14 mouse cellular contexts compared by ENCODE assay signal in genomic region chr13:28425116-28425515, GRCm38 (mm10).
DNase-seq lines count a peak whose midpoint lies in the region; ATAC-seq and TF ChIP-seq lines count a peak whose summit lies in the region.
"Had no signal": no experiment of that assay in that cellular context is flagged by ENCODE, and none has a peak within 500 bp of the region (broad histone marks: within the 10 kb centered on the region; RNA-seq: fewer than 3 reads in every experiment).

No protein-coding gene starts in this region.

- WGBS in heart, embryonic 13.5 days: 73% methylated on average over 3 of the region's 3 CpGs
- 62% methylated on average over 3 of the region's 3 CpGs for WGBS in kidney, embryonic 15.5 days
- 61% methylated on average over 3 of the region's 3 CpGs for WGBS in stomach, embryonic 16.5 days
- 55% methylated on average over 3 of the region's 3 CpGs for WGBS in stomach, postnatal 0 days

- H3K27me3 ChIP-seq in heart, embryonic 13.5 days (replicated peaks): no peaks in the 10 kb centered on the region
- H3K27me3 ChIP-seq in kidney, embryonic 15.5 days: no peaks in the 10 kb centered on the region
- H3K27me3 ChIP-seq in stomach, embryonic 16.5 days (ENCODE audit: control insufficient read depth, insufficient read depth, low read length): no peaks in the 10 kb centered on the region
- no peaks in the 10 kb centered on the region for H3K27me3 ChIP-seq in stomach, postnatal 0 days (ENCODE audit: control insufficient read depth, insufficient read depth, low read length)
- H3K27me3 ChIP-seq: embryonic facial prominence, embryonic 13.5 days; intestine, embryonic 15.5 days; limb, embryonic 13.5 days had no signal

- no peak for ATAC-seq in heart, embryonic 13.5 days (ENCODE audit: extremely low read depth, insufficient number of reproducible peaks, low FRiP score, low TSS enrichment)
- no peak for ATAC-seq in kidney, embryonic 15.5 days (replicated peaks; ENCODE audit: low FRiP score)
- no peak for ATAC-seq in stomach, embryonic 16.5 days (ENCODE audit: insufficient read depth, low FRiP score)
- ATAC-seq in stomach, postnatal 0 days (ENCODE audit: low FRiP score, low TSS enrichment): no peak

- no peak overlapping the region for H3K9ac ChIP-seq in heart, embryonic 13.5 days
- H3K9ac ChIP-seq in kidney, embryonic 15.5 days: no peak overlapping the region
- H3K9ac ChIP-seq in stomach, embryonic 16.5 days (ENCODE audit: low read length): no peak overlapping the region
- H3K9ac ChIP-seq in stomach, postnatal 0 days (ENCODE audit: low read length): no peak overlapping the region
- H3K9ac ChIP-seq: embryonic facial prominence, embryonic 13.5 days; intestine, embryonic 15.5 days; limb, embryonic 13.5 days had no signal

- peaks cover 38% of the 10 kb centered on the region for H3K4me1 ChIP-seq in heart, embryonic 13.5 days
- H3K4me1 ChIP-seq in kidney, embryonic 15.5 days: peaks cover 11% of the 10 kb centered on the region
- H3K4me1 ChIP-seq in stomach, embryonic 16.5 days (ENCODE audit: control insufficient read depth, insufficient read depth, low read length): peaks cover 4% of the 10 kb centered on the region; the same call in 1 of the 2 replicates
- H3K4me1 ChIP-seq in stomach, postnatal 0 days (replicated peaks; ENCODE audit: control insufficient read depth, insufficient read depth): no peaks in the 10 kb centered on the region

- DNase-seq in heart, postnatal 25 days (ENCODE audit: low spot score): no peak
- no peak for DNase-seq in kidney, adult 11 months
- no peak for DNase-seq in stomach, postnatal 0 days (ENCODE audit: low spot score)
- no peak for DNase-seq in urinary bladder, postnatal 10 days (ENCODE audit: low spot score)
- DNase-seq in embryo, embryonic 11 days: no peak
- DNase-seq: cerebellum, adult 11 months; gastrocnemius, postnatal 10 days; lung, postnatal 14 days had no signal

- intact Hi-C loops in heart, postnatal 25 days (cut with DNase I): no loop called here

- H3K36me3 ChIP-seq in heart, embryonic 13.5 days: no peaks in the 10 kb centered on the region
- H3K36me3 ChIP-seq in kidney, embryonic 15.5 days: no peaks in the 10 kb centered on the region
- H3K36me3 ChIP-seq in stomach, embryonic 16.5 days (ENCODE audit: control insufficient read depth, insufficient read depth, low read length): no peaks in the 10 kb centered on the region
- H3K36me3 ChIP-seq in stomach, postnatal 0 days (ENCODE audit: control insufficient read depth, insufficient read depth, low read length): no peaks in the 10 kb centered on the region
- H3K36me3 ChIP-seq: embryonic facial prominence, embryonic 13.5 days; intestine, embryonic 15.5 days; limb, embryonic 13.5 days had no signal

- no peaks in the 10 kb centered on the region for H3K9me3 ChIP-seq in heart, embryonic 13.5 days
- H3K9me3 ChIP-seq in kidney, embryonic 15.5 days (replicated peaks): no peaks in the 10 kb centered on the region
- H3K9me3 ChIP-seq in stomach, embryonic 16.5 days (replicated peaks; ENCODE audit: control insufficient read depth, low read length): no peaks in the 10 kb centered on the region
- no peaks in the 10 kb centered on the region for H3K9me3 ChIP-seq in stomach, postnatal 0 days (ENCODE audit: control insufficient read depth, low read length)
- H3K9me3 ChIP-seq: embryonic facial prominence, embryonic 13.5 days; intestine, embryonic 15.5 days; limb, embryonic 13.5 days had no signal

- TF ChIP-seq EP300 in stomach, postnatal 0 days (optimal IDR thresholded peaks at IDR 0.05): no peak

- TF ChIP-seq CTCF in stomach, postnatal 0 days (IDR thresholded peaks at IDR 0.05; ENCODE audit: low read depth): no peak

- no peak overlapping the region for H3K4me2 ChIP-seq in heart, embryonic 13.5 days
- H3K4me2 ChIP-seq in kidney, embryonic 15.5 days: no peak overlapping the region
- H3K4me2 ChIP-seq in stomach, embryonic 16.5 days (ENCODE audit: low read depth, low read length): no peak overlapping the region
- no peak overlapping the region for H3K4me2 ChIP-seq in stomach, postnatal 0 days (replicated peaks; ENCODE audit: low read depth)
- H3K4me2 ChIP-seq: embryonic facial prominence, embryonic 13.5 days; intestine, embryonic 15.5 days; limb, embryonic 13.5 days had no signal

- H3K27ac ChIP-seq in heart, embryonic 13.5 days (replicated peaks): peak overlapping the region; percentile 48
- peak overlapping the region; percentile 15; the same call in 1 of the 2 replicates for H3K27ac ChIP-seq in kidney, embryonic 15.5 days
- peak overlapping the region; percentile 51; the same call in 1 of the 2 replicates for H3K27ac ChIP-seq in stomach, embryonic 16.5 days (ENCODE audit: low read length)
- no peak overlapping the region for H3K27ac ChIP-seq in stomach, postnatal 0 days (replicated peaks)
- H3K27ac ChIP-seq: embryonic facial prominence, embryonic 13.5 days; intestine, embryonic 15.5 days; limb, embryonic 13.5 days had no signal

- H3K4me3 ChIP-seq in heart, embryonic 13.5 days: no peak overlapping the region
- no peak overlapping the region for H3K4me3 ChIP-seq in kidney, embryonic 15.5 days (replicated peaks)
- H3K4me3 ChIP-seq in stomach, embryonic 16.5 days (replicated peaks; ENCODE audit: low read length): no peak overlapping the region
- H3K4me3 ChIP-seq in stomach, postnatal 0 days (ENCODE audit: low read depth, low read length): no peak overlapping the region
- H3K4me3 ChIP-seq: embryonic facial prominence, embryonic 13.5 days; intestine, embryonic 15.5 days; limb, embryonic 13.5 days had no signal
